Mouse (Mus musculus): ENCODE data around the gene Xxylt1.

Xxylt1 gene

GRCm38 (mm10) chr16:31066344-31067098, 14.7 kb downstream of the Xxylt1 start:
- in situ Hi-C loops (cut with MboI; ENCODE audit: low pct_unique_long_range_greater_than_20kb in 1 of 2, low sequenced_read_pairs in 2 of 2, unreplicated experiment in 1 of 2), result no loop called here

GRCm38 (mm10) chr16:31064782-31065181, 16.4 kb downstream of the Xxylt1 start:
- in situ Hi-C loops (cut with MboI; ENCODE audit: low pct_unique_long_range_greater_than_20kb in 1 of 2, low sequenced_read_pairs in 2 of 2, unreplicated experiment in 1 of 2), result no loop called here

- in situ Hi-C loops (cut with MboI; ENCODE audit: low pct_unique_long_range_greater_than_20kb in 1 of 2, low sequenced_read_pairs in 2 of 2, unreplicated experiment in 1 of 2), result no loop called here
Observed at GRCm38 (mm10) chr16:31062918-31063317, 18.3 kb downstream of the Xxylt1 start.

GRCm38 (mm10) chr16:31061246-31061880, 19.9 kb downstream of the Xxylt1 start:
- in situ Hi-C loops (cut with MboI; ENCODE audit: low pct_unique_long_range_greater_than_20kb in 1 of 2, low sequenced_read_pairs in 2 of 2, unreplicated experiment in 1 of 2), result no loop called here

DNA sequence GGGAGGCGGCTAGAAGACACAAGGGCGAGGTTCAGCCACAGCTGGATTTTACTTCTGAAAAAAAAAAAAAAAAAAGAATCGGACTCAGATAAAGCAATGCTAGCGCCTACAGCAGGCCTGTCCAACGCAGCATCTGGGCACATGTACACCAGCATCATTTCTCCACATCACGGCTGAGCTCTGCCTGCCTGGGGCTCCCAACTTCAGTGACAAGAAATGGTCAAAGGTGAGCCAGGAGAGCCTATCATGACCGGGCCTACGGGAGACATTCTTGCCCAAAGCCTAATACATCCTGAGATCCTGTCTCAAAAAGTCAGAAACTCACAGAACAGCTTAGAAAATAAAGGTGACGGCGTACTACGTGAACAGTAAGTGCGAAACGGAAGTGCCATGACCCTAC, 20.5 kb downstream of the Xxylt1 start:
- in situ Hi-C loops (cut with MboI; ENCODE audit: low pct_unique_long_range_greater_than_20kb in 1 of 2, low sequenced_read_pairs in 2 of 2, unreplicated experiment in 1 of 2), result no loop called here

- in situ Hi-C loops (cut with MboI; ENCODE audit: low pct_unique_long_range_greater_than_20kb in 1 of 2, low sequenced_read_pairs in 2 of 2, unreplicated experiment in 1 of 2), result no loop called here
Observed at GRCm38 (mm10) chr16:31060226-31060625, 21.0 kb downstream of the Xxylt1 start.

DNA sequence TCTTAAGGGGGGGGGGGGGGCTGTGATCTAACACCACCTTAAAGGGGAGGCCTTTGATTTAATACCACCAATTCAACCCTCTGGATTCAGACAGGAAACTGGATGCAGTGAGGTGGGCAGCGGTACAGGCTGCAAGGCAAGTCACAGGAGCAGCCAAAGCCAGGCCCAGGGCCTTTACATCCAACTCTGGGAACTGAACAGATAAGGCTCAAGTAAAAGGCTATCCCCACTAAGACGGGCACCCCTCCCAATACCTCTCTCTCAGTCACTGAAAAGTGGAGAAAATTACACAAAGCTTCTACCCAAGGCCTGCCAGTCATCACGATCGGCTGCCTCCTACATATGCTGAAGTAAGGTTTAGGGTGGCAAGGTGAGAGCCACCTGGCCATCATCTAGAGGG, 21.5 kb downstream of the Xxylt1 start:
- in situ Hi-C loops (cut with MboI; ENCODE audit: low pct_unique_long_range_greater_than_20kb in 1 of 2, low sequenced_read_pairs in 2 of 2, unreplicated experiment in 1 of 2), result no loop called here

GRCm38 (mm10) chr16:31052812-31053211, 28.4 kb downstream of the Xxylt1 start:
- in situ Hi-C loops (cut with MboI; ENCODE audit: low pct_unique_long_range_greater_than_20kb in 1 of 2, low sequenced_read_pairs in 2 of 2, unreplicated experiment in 1 of 2), result no loop called here

DNA sequence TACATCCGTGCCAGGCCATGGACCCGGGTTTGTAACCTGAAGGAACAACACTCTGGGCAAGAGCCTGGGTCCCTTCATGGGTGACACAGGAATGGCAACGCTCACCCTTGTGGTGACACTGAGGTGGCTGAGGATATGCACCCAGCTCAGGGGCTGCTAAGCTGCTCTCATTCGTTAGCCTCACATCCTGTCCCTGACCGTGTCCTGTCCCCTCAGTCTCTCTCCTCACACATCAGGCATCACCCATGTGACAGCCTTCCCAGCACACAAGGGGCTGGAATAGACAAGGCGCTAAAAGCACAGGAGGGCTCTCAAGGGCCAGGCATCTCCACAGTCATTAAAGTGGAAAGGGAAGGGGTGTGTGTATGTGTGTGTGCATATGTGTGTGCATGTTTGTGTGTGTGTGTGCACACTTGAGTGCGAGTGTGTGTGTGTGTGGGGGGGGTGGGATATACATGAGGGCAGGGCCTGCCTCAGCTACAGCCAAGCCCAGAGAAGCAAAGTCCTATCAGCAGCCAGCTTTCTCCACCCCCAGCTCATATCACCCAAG, 29.0 kb downstream of the Xxylt1 start:
- in situ Hi-C loops (cut with MboI; ENCODE audit: low pct_unique_long_range_greater_than_20kb in 1 of 2, low sequenced_read_pairs in 2 of 2, unreplicated experiment in 1 of 2), result no loop called here

DNA sequence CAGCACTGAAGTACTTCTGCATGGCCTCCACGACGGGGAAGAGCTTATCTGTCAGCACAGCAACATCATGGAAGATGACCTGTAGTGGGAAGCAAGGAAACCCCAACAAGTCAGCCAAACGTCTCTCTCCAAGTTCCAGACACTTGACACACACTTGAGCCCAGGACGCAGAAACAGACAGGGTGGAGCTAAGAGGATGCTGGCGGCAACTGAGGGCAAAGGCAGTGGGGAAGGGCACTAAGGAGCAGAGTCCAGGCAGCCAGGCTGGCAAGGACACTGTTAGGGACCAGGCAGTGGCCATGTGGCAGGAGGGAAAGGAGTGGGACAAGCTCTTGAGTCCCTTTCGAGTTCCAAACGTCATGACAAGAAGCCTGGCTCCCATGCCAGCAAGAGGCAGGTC, 30.5 kb downstream of the Xxylt1 start:
- in situ Hi-C loops (cut with MboI; ENCODE audit: low pct_unique_long_range_greater_than_20kb in 1 of 2, low sequenced_read_pairs in 2 of 2, unreplicated experiment in 1 of 2), result no loop called here

GRCm38 (mm10) chr16:31048194-31048593, 33.0 kb downstream of the Xxylt1 start:
- in situ Hi-C loops (cut with MboI; ENCODE audit: low pct_unique_long_range_greater_than_20kb in 1 of 2, low sequenced_read_pairs in 2 of 2, unreplicated experiment in 1 of 2), result no loop called here

- in situ Hi-C loops (cut with MboI; ENCODE audit: low pct_unique_long_range_greater_than_20kb in 1 of 2, low sequenced_read_pairs in 2 of 2, unreplicated experiment in 1 of 2), result no loop called here
Observed at GRCm38 (mm10) chr16:31047186-31047898, 33.9 kb downstream of the Xxylt1 start.

DNA sequence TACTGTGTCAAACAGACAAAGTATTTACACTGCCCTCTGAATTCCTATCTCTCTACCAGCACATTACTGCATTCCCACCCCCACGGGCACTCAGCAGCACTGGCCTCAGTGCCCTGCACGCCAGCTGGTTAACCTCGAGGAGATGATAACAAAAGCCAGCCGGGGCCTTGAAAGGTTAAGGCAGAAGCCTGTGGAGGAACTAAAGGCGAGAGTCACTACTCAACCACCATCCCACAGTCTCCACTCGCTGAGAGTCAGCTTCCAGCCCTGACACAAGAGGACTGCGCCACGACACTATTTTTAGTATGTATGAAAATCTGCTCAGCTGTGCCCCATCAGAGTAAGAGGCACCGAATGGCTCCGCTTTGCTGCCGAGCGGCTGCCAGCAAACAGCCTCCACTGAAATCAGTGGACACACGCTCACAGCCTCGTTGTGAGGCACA, 35.0 kb downstream of the Xxylt1 start:
- in situ Hi-C loops (cut with MboI; ENCODE audit: low pct_unique_long_range_greater_than_20kb in 1 of 2, low sequenced_read_pairs in 2 of 2, unreplicated experiment in 1 of 2), result no loop called here

DNA sequence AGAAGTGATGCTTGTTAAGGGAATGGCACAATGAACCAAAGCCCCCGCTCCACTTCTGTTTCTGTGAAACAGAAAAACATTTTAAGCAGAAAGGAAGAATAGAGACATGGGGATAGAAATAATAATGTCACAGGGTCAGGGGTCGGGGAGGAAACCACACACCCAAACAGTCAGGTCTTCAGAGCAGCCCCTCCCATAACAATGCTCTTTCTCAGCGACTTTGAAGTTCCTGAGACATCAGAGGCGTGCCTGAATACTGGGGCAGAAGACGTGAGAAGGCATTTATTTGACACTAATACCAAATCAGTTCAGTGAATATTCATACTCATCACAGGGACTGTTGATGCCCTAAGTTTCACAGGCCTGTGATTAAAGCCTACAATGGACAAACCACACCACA, 36.0 kb downstream of the Xxylt1 start:
- in situ Hi-C loops (cut with MboI; ENCODE audit: low pct_unique_long_range_greater_than_20kb in 1 of 2, low sequenced_read_pairs in 2 of 2, unreplicated experiment in 1 of 2), result no loop called here

DNA sequence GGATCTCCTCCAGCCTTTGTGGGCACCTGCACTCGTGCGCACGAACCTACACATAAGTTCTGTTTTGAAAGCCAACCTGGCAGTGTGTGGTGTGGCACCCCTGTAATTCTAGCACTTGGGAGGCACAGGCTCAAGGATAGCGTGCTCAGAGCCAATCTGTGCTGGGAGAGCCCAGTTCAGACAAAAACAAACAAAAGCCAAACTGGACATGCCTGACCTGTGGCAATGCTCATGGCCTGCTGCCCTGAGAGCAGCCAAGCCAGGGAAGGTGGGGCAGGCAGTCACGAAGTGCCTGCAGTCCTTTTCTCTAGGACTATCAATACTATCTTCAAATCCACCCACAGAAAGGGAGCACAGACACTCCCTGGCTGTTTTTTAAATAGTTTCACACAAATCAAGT, 38.1 kb downstream of the Xxylt1 start:
- in situ Hi-C loops (cut with MboI; ENCODE audit: low pct_unique_long_range_greater_than_20kb in 1 of 2, low sequenced_read_pairs in 2 of 2, unreplicated experiment in 1 of 2), result no loop called here

DNA sequence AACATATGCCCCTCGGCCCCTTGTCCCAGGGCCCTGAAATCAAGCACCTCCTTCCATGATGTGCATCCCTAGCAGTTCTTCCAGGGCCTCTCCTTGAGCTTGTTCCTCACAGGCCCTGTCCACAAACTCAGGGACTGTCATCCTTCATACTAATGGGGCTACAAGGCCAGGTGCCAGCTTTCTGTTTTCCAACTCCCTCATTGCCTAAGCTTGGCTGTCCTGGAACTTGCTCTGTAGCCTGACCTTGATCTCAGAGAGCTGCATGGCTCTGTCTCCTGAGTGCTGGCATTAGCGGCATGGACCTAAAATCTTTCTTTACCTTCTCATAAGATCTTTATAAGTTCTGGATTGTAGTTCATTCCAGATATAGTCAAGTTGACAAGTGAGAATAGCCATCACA, 39.7 kb downstream of the Xxylt1 start:
- in situ Hi-C loops (cut with MboI; ENCODE audit: low pct_unique_long_range_greater_than_20kb in 1 of 2, low sequenced_read_pairs in 2 of 2, unreplicated experiment in 1 of 2), result no loop called here

- in situ Hi-C loops (cut with MboI; ENCODE audit: low pct_unique_long_range_greater_than_20kb in 1 of 2, low sequenced_read_pairs in 2 of 2, unreplicated experiment in 1 of 2), result no loop called here
Observed at GRCm38 (mm10) chr16:31039803-31040459, 41.3 kb downstream of the Xxylt1 start.

- in situ Hi-C loops (cut with MboI; ENCODE audit: low pct_unique_long_range_greater_than_20kb in 1 of 2, low sequenced_read_pairs in 2 of 2, unreplicated experiment in 1 of 2), result no loop called here
Observed at GRCm38 (mm10) chr16:31037431-31037830, 43.8 kb downstream of the Xxylt1 start.

Measured in mouse embryonic stem cell (cell line).